ENCODE assay signal across 20 mouse cellular contexts in genomic region chr12:17318453-17318852, GRCm38 (mm10). TPM values are rescaled to one million over a fixed set of nuclear protein-coding genes. Genes with fewer than 3 reads are reported as not detected.
"Had no signal": no experiment of that assay in that cellular context is flagged by ENCODE, and none has a peak within 500 bp of the region (broad histone marks: within the 10 kb centered on the region; RNA-seq: fewer than 3 reads in every experiment).

No protein-coding gene starts in this region.

- H3K4me3 ChIP-seq: intestine, embryonic 15.5 days; layer of hippocampus, adult 2 months; left cerebral cortex, adult 2 months; liver, embryonic 13.5 days; midbrain, embryonic 12.5 days; midbrain, embryonic 15.5 days; neural tube, embryonic 12.5 days; neural tube, embryonic 15.5 days had no signal

- H3K27ac ChIP-seq: intestine, embryonic 15.5 days; layer of hippocampus, adult 2 months; left cerebral cortex, adult 2 months; liver, embryonic 13.5 days; macrophage; midbrain, embryonic 12.5 days; midbrain, embryonic 15.5 days; neural tube, embryonic 12.5 days; neural tube, embryonic 15.5 days; stomach, postnatal 0 days had no signal

- H3K4me2 ChIP-seq: intestine, embryonic 15.5 days; liver, embryonic 13.5 days; midbrain, embryonic 12.5 days; midbrain, embryonic 15.5 days; neural tube, embryonic 12.5 days; neural tube, embryonic 15.5 days had no signal

- DNase-seq: kidney, adult 18-20 months; kidney, postnatal 10 days; layer of hippocampus, adult 9-11 months; layer of hippocampus, postnatal 36 days; liver, embryonic 13.5 days; right cerebral cortex, adult 18-20 months; right cerebral cortex, postnatal 14 days; right cerebral cortex, postnatal 4 days; thymus, postnatal 25 days had no signal

- H3K9ac ChIP-seq: intestine, embryonic 15.5 days; liver, embryonic 13.5 days; midbrain, embryonic 12.5 days; midbrain, embryonic 15.5 days; neural tube, embryonic 12.5 days; neural tube, embryonic 15.5 days had no signal

- H3K36me3 ChIP-seq: intestine, embryonic 15.5 days; liver, embryonic 13.5 days; midbrain, embryonic 12.5 days; midbrain, embryonic 15.5 days; neural tube, embryonic 12.5 days; neural tube, embryonic 15.5 days had no signal

- H3K4me1 ChIP-seq: intestine, embryonic 15.5 days; liver, embryonic 13.5 days; midbrain, embryonic 12.5 days; midbrain, embryonic 15.5 days; neural tube, embryonic 12.5 days; neural tube, embryonic 15.5 days had no signal

- ATAC-seq: intestine, embryonic 15.5 days; midbrain, embryonic 15.5 days had no signal

- H3K9me3 ChIP-seq: intestine, embryonic 15.5 days; liver, embryonic 13.5 days; midbrain, embryonic 12.5 days; midbrain, embryonic 15.5 days; neural tube, embryonic 12.5 days; neural tube, embryonic 15.5 days had no signal

RNA-seq across cellular contexts. Expression of gene Atp6v1c2, which starts 10.7 kb away (rescaled TPM):
- polyA plus RNA-seq: liver, adult 2 months; liver, embryonic 13.5 days; liver, embryonic 16.5 days; macrophage had no signal
